Comparison of ENCODE assay signal across 8 mouse cellular contexts in the genomic region with DNA sequence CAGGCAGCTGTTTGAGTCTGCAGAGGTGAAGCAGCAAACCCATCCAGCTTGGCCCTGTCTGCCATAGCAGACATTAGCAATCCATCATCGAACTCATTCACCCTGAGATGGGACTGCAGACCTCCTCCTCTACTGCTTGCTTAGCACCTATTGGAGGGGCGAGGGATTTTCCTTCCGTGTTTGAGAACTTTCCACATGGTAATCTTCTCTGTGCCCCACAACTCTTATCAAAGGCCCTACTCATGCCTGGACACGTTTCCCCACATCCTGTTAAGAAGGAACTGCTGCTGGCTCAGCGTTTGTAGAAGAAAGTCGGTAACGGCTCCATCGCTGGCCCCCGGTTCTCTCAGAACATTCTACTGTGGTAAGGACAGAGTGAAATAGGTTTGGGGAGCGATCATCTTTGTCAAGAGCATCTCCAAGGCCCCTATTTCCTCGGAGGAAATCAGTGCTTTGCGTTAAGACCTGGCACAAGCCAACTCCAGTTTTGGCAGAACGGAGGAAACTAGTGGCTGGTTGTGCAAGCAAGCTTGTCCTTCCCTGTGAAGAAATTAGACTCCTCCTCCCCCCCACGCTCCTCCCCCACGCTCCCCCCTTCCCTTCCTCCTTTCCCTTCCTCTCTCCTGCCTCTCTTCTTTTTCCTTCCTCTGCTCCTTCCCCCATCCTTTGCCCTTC. TPM values are rescaled to one million over a fixed set of nuclear protein-coding genes. Genes with fewer than 3 reads are reported as not detected.
DNase-seq lines count a peak whose midpoint lies in the region.

No protein-coding gene starts in this region.

- no peaks in the 10 kb centered on the region for H3K9me3 ChIP-seq in heart, embryonic 10.5 days
- no peaks in the 10 kb centered on the region for H3K9me3 ChIP-seq in megakaryocyte, embryonic 14.5 days

- H3K36me3 ChIP-seq in heart, embryonic 10.5 days, result no peaks in the 10 kb centered on the region
- no peaks in the 10 kb centered on the region for H3K36me3 ChIP-seq in megakaryocyte, embryonic 14.5 days (replicated peaks; ENCODE audit: low read length)

- peaks cover 12% of the 10 kb centered on the region for H3K4me1 ChIP-seq in heart, embryonic 10.5 days
- H3K4me1 ChIP-seq in megakaryocyte, embryonic 14.5 days, result peaks cover 55% of the 10 kb centered on the region

- 49% methylated on average over 15 of the region's 15 CpGs for WGBS in heart, embryonic 10.5 days

- DNase-seq in gastrocnemius, adult 18-20 months (ENCODE audit: low spot score), result peak; percentile 64
- DNase-seq in gastrocnemius, adult 8-10 months (ENCODE audit: low spot score in 2 of 2), result no peak
- peak; percentile 92 for DNase-seq in ZHBTc4 (ENCODE audit: low read depth, low spot score)
- DNase-seq in heart, embryonic 10.5 days (ENCODE audit: low spot score), result no peak
- peak; percentile 52 to 62 for DNase-seq in kidney, postnatal 25 days
- DNase-seq in thymus, postnatal 25 days, result peak; percentile 78
- no peak for DNase-seq in embryo, embryonic 11 days

- H3K27ac ChIP-seq in heart, embryonic 10.5 days, result peak overlapping the region; percentile 72

- H3K27me3 ChIP-seq in heart, embryonic 10.5 days (ENCODE audit: insufficient read depth, poor library complexity, severe bottlenecking), result no peaks in the 10 kb centered on the region
- peaks cover 5% of the 10 kb centered on the region for H3K27me3 ChIP-seq in megakaryocyte, embryonic 14.5 days (replicated peaks)

- 0 out of 2 replicates have a peak overlapping the region, but pooled peaks have one; percentile 31 for H3K4me3 ChIP-seq in heart, embryonic 10.5 days
- H3K4me3 ChIP-seq in megakaryocyte, embryonic 14.5 days (replicated peaks), result peak overlapping the region; percentile 90

RNA-seq across cellular contexts. Expression of a gene that starts 4.9 kb away (rescaled TPM):
- not detected for total RNA-seq in gastrocnemius, adult 18-20 months (2021)
- under 1 TPM in 1 of 4 experiments, not detected in 3; 0.13 TPM for total RNA-seq in gastrocnemius, adult 8-10 months (2022)
- polyA plus RNA-seq in heart, embryonic 10.5 days (2016; fragmentation: Nextera tagmentation; extraction: Ambion mirVana), result 0.20 and 0.39 TPM in 2 replicates
- not detected in 2 replicates for polyA plus RNA-seq in megakaryocyte, embryonic 14.5 days (2012; ENCODE audit: insufficient read depth, low replicate concordance)

RNA-seq across cellular contexts. Expression of a gene that starts 12.6 kb away (rescaled TPM):
- total RNA-seq in gastrocnemius, adult 18-20 months (2021), result 100 to 1,000 TPM; 125 to 143 TPM
- 100 to 1,000 TPM; 108 to 221 (median 143) TPM for total RNA-seq in gastrocnemius, adult 8-10 months (2022)
- polyA plus RNA-seq in heart, embryonic 10.5 days (2016; fragmentation: Nextera tagmentation; extraction: Ambion mirVana), result 243 and 295 TPM in 2 replicates
- polyA plus RNA-seq in megakaryocyte, embryonic 14.5 days (2012; ENCODE audit: insufficient read depth, low replicate concordance), result 22.9 and 52.2 TPM in 2 replicates

RNA-seq across cellular contexts. Expression of a gene that starts 44.8 kb away (rescaled TPM):
- total RNA-seq in gastrocnemius, adult 18-20 months (2021), result 1,000 to 10,000 TPM; 1,098 to 1,338 TPM
- 1,000 to 10,000 TPM in 1 of 4 experiments, 100 to 1,000 TPM in 3; 818 to 1,021 (median 841) TPM for total RNA-seq in gastrocnemius, adult 8-10 months (2022)
- polyA plus RNA-seq in heart, embryonic 10.5 days (2016; fragmentation: Nextera tagmentation; extraction: Ambion mirVana), result 3,021 and 6,084 TPM in 2 replicates
- polyA plus RNA-seq in megakaryocyte, embryonic 14.5 days (2012; ENCODE audit: insufficient read depth, low replicate concordance), result not detected in 2 replicates

Comparison
In these comparisons a context has a peak if more than half of its experiments do, and no peak if none do; other contexts are left out.
1. DNase-seq: peak in gastrocnemius, adult 18-20 months (single experiment), ZHBTc4 (single experiment), kidney, postnatal 25 days (2 of 2) and thymus, postnatal 25 days (single experiment); none in gastrocnemius, adult 8-10 months (0 of 2), heart, embryonic 10.5 days (single experiment) and embryo, embryonic 11 days (single experiment).